Mouse (Mus musculus): ENCODE data around the gene Olfr923. TPM values are rescaled to one million over a fixed set of nuclear protein-coding genes. Genes with fewer than 3 reads are reported as not detected.
A peak's percentile ranks its signal among the peaks of the same experiment; 100 is the strongest.
"Not testable (repeated sequence)": the region's sequence is repeated elsewhere in the genome, so short reads cannot be mapped to it uniquely, and the experiment has no call there.

Gene Olfr923
- not detected for total RNA-seq (2021)
- long read RNA-seq, experiment 1 = 0 reads
- long read RNA-seq, experiment 2 = 0 reads

- H3K4me3 ChIP-seq = no peak within 1 kb of the TSS
- H3K27ac ChIP-seq = no peak within 1 kb of the TSS
- no peak for DNase-seq (ENCODE audit: extremely low spot score in 1 of 2, low spot score in 2 of 2)
- intact Hi-C loops (cut with DNase I) = loop anchor here (10.0 kb wide), 1 partner anchor 119 kb away; no protein-coding TSS in a partner anchor
- TF ChIP-seq CTCF (IDR thresholded peaks at IDR 0.05) = no peak
These were observed at the start of gene Olfr923 for GRCm38 (mm10) chr9:38826245-38826644. Gene Olfr923 (plus strand): TSS chr9:38826545.

GRCm38 (mm10) chr9:38792689-38793088, 33.7 kb upstream of the Olfr923 start:
- TF ChIP-seq CTCF (IDR thresholded peaks at IDR 0.05) = no peak
- no peak overlapping the region for H3K27ac ChIP-seq
- DNase-seq (ENCODE audit: extremely low spot score in 1 of 2, low spot score in 2 of 2) = no peak
- intact Hi-C loops (cut with DNase I) = no loop called here
- H3K4me3 ChIP-seq = no peak overlapping the region

- TF ChIP-seq CTCF (IDR thresholded peaks at IDR 0.05) = peak; percentile 56
- peak in 1 of 2 experiments; percentile 14 for DNase-seq (ENCODE audit: extremely low spot score in 1 of 2, low spot score in 2 of 2)
These were observed 20.6 kb upstream of the Olfr923 start for GRCm38 (mm10) chr9:38805696-38806095.

GRCm38 (mm10) chr9:38814314-38814713, 12.0 kb upstream of the Olfr923 start, which contains the start of gene Olfr922:
Gene Olfr922 (plus strand): TSS chr9:38814614.
- Histone ChIP-seq H3K4me3 (no peak within 1 kb of the TSS), H3K27ac (no peak within 1 kb of the TSS)
- no peak for TF ChIP-seq CTCF (IDR thresholded peaks at IDR 0.05)
- intact Hi-C loops (cut with DNase I) = no loop called here
- no peak for DNase-seq (ENCODE audit: extremely low spot score in 1 of 2, low spot score in 2 of 2)

More at GRCm38 (mm10) chr9:38805696-38806095, 20.6 kb upstream of the Olfr923 start:
- intact Hi-C loops (cut with DNase I) = loop anchor here (5.0 to 10.0 kb wide), 3 partner anchors 309 to 807 kb away; partner anchors contain the start of genes Olfr148 and Olfr957
- no peak overlapping the region for H3K4me3 ChIP-seq
- H3K27ac ChIP-seq = no peak overlapping the region

DNA sequence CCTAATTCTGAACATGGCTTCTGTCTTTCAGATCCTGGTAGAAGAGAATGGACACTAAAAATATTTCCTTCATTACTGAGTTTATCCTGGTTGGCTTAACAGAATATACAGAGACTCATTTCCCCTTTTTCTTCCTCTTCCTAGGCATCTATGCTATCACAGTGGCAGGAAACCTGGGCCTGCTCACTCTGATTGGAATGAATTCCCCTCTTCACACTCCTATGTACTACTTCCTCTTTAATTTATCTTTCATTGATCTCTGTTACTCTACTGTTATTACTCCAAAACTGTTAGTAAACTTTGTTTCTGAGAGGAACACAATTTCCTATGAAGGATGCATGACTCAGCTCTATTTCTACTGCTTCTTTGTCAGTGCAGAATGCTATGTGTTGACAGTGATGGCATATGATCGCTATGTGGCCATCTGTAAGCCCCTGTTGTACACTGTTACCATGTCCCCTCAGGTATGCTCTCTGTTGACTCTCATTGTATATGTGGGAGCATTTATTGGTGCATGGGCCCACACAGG, 10.8 kb upstream of the Olfr923 start:
- DNase-seq (ENCODE audit: extremely low spot score in 1 of 2, low spot score in 2 of 2) = no peak
- no peak overlapping the region for H3K27ac ChIP-seq
- TF ChIP-seq CTCF (IDR thresholded peaks at IDR 0.05) = no peak
- intact Hi-C loops (cut with DNase I) = no loop called here
- no peak overlapping the region for H3K4me3 ChIP-seq

GRCm38 (mm10) chr9:38833027-38833426, 6.7 kb downstream of the Olfr923 start:
- H3K27ac ChIP-seq = no peak overlapping the region
- DNase-seq (ENCODE audit: extremely low spot score in 1 of 2, low spot score in 2 of 2) = no peak
- no peak for TF ChIP-seq CTCF (IDR thresholded peaks at IDR 0.05)
- H3K4me3 ChIP-seq = no peak overlapping the region
- intact Hi-C loops (cut with DNase I) = no loop called here

DNA sequence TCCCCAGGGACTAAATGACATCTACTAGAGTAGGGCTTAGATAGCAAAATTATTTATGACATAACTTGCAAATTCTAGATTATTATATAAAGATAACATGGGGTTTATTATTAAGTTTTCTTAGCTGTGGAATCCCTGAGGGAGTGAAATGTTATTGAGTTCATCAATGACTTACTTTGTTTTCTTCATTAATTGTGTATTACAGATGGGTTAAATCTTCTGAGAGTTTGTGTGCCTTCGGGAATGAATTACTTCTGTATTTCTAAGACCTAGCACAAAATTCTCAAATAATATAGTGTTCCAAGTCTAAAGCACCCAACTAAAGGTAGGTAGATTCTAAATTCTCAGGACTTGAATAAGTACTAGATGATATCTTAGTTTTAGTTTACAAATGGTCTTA, 17.8 kb downstream of the Olfr923 start, which contains the start of gene Olfr924:
TSS of gene Olfr924 (plus strand) at position 301 of the 400 bp plus-strand sequence.
- Histone ChIP-seq H3K27ac (no peak within 1 kb of the TSS), H3K4me3 (no peak within 1 kb of the TSS)
- intact Hi-C loops (cut with DNase I) = no loop called here
- TF ChIP-seq CTCF (IDR thresholded peaks at IDR 0.05) = no peak
- no peak for DNase-seq (ENCODE audit: extremely low spot score in 1 of 2, low spot score in 2 of 2)

DNA sequence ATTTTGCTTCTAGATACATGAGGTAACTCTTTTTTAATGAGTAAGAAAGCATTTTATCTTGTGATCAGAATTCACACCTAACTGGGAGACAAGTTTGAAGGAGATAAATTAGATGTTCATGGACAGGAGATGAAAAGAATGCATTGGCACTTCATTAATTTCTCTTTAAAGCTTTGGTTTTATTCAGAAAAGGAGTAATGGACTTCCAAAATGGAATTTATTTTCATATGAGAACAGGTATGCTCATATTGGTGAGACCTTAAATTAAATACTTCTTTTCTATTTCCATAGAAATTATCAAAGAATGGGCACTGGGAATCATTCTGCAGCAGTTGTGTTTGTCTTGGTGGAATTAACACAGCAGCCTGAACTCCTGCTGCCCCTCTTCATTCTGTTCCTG, 28.4 kb downstream of the Olfr923 start, which contains the start of gene Olfr26:
TSS of gene Olfr26 (plus strand) at position 301 of the 400 bp plus-strand sequence.
- no peak for DNase-seq (ENCODE audit: extremely low spot score in 1 of 2, low spot score in 2 of 2)
- intact Hi-C loops (cut with DNase I) = no loop called here

DNA sequence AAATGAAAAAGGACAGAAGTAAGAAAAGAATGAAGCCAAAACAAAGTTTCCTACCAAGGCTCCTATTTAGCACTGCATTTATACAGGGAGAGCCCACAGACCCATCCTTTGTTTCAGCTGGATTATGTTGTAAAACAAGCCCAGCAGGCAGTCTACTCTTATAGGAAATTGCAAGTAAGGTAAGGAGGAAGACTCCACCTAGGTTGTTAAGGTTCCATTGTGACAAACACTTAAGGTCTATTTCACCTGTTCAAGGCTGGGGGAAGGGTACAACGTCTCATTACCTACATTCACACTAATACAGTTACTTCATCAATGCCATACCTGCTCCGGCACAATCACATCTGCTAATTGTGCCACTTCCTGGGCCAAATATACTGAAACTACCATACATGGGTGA, 48.5 kb downstream of the Olfr923 start:
- intact Hi-C loops (cut with DNase I); H3K4me3 ChIP-seq; H3K27ac ChIP-seq; DNase-seq (ENCODE audit: extremely low spot score in 1 of 2, low spot score in 2 of 2): not testable (repeated sequence)

More for the DNA sequence above, 28.4 kb downstream of the Olfr923 start, which contains the start of gene Olfr26:
- no peak within 1 kb of the TSS for H3K27ac ChIP-seq
- TF ChIP-seq CTCF (IDR thresholded peaks at IDR 0.05) = no peak
- H3K4me3 ChIP-seq = no peak within 1 kb of the TSS

DNA sequence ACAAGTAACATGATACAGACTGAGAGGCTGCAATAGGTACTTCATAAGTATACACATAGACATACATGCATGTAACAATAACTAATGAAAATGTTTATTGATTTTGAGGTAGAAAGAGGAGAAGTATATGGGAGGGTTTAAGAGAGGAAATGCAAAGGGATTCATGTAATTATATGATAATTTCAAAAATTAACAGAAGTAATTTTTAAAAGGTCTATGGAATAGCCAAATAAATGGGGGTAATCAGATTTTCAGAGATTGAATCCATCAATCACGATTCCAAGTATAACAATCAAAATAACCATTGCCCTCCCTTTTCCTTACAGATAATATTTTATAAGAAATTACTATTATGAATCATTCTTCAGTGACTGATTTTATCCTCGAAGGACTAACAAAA, 50.5 kb downstream of the Olfr923 start, which contains the start of gene Olfr926:
TSS of gene Olfr926 (plus strand) at position 301 of the 400 bp plus-strand sequence.
- intact Hi-C loops (cut with DNase I) = no loop called here
- DNase-seq (ENCODE audit: extremely low spot score in 1 of 2, low spot score in 2 of 2) = no peak
- no peak within 1 kb of the TSS for H3K4me3 ChIP-seq
- no peak for TF ChIP-seq CTCF (IDR thresholded peaks at IDR 0.05)
- H3K27ac ChIP-seq = no peak within 1 kb of the TSS

Other genes with a start within 250 kb of the Olfr923 start
- not detected for gene Olfr912, start 246.4 kb upstream of the Olfr923 start, total RNA-seq (2021)
- not detected for gene Olfr913, start 233.8 kb upstream of the Olfr923 start, total RNA-seq (2021)
- not detected for gene Olfr914, start 221.4 kb upstream of the Olfr923 start, total RNA-seq (2021)
- not detected for gene Olfr916, start 166.7 kb upstream of the Olfr923 start, total RNA-seq (2021)
- not detected for gene Olfr917, start 160.7 kb upstream of the Olfr923 start, total RNA-seq (2021)
- gene Olfr918, start 151.9 kb upstream of the Olfr923 start, total RNA-seq (2021) = not detected
- gene Olfr919, start 122.9 kb upstream of the Olfr923 start, total RNA-seq (2021) = not detected
- gene Vwa5a, start 108.3 kb upstream of the Olfr923 start, total RNA-seq (2021) = 1 to 10 TPM; 7.6 to 9.1 TPM
- gene Olfr920, start 74.2 kb upstream of the Olfr923 start, total RNA-seq (2021) = not detected
- gene Olfr921, start 53.5 kb upstream of the Olfr923 start, total RNA-seq (2021) = not detected
- gene Olfr922, start 11.9 kb upstream of the Olfr923 start, total RNA-seq (2021) = not detected
- not detected for gene Olfr924, start 17.9 kb downstream of the Olfr923 start, total RNA-seq (2021)
- not detected for gene Olfr26, start 28.5 kb downstream of the Olfr923 start, total RNA-seq (2021)
- gene Olfr926, start 50.6 kb downstream of the Olfr923 start, total RNA-seq (2021) = not detected
- not detected for gene Olfr930, start 103.3 kb downstream of the Olfr923 start, total RNA-seq (2021)
- gene Olfr933, start 145.8 kb downstream of the Olfr923 start, total RNA-seq (2021) = not detected
- not detected for gene Olfr934, start 161.8 kb downstream of the Olfr923 start, total RNA-seq (2021)
- not detected for gene Olfr935, start 173.1 kb downstream of the Olfr923 start, total RNA-seq (2021)
- not detected for gene Olfr146, start 196.8 kb downstream of the Olfr923 start, total RNA-seq (2021)
- gene Olfr937, start 238.4 kb downstream of the Olfr923 start, total RNA-seq (2021) = not detected

Measured in left cerebral cortex, adult 2 months (tissue).